Mouse (Mus musculus) heart, postnatal 4 days (tissue): ENCODE measurements around the gene Igll1. TPM values are rescaled to one million over a fixed set of nuclear protein-coding genes. Genes with fewer than 3 reads are reported as not detected.
"Not testable (repeated sequence)": the region's sequence is repeated elsewhere in the genome, so short reads cannot be mapped to it uniquely, and the experiment has no call there.

Source experiments
- DNase-seq: peaks from one replicate; pipeline ENCODE4 v3.0.0; 2021
- total RNA-seq, 2 experiments: library from RNA; stranded (reverse); gene quantifications; 2 replicates each; pipeline ENCODE4 v1.2.3; 2021

Igll1 gene
- total RNA-seq: not detected

DNA sequence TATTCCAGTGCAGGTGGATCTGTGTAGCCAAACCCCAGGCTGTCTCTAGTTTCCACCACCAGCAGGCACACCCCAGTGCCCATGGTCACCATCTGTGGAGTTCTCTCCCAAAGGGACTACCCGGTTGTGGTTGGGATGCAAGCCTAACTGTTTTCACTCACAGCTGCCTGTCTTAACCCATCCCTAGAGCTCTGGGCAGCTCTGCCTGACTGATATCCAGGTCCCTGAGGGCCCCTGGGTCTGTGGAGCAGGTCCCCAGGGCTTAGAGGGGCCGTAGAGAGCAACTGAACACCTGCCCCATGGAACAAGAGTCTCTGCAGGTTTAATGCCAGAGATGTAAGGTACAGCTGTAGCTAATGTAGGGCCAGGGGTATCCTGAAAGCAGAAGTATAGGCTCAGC, at the start of gene Igll1:
Gene Igll1 (minus strand): TSS at position 8 of the 400 bp plus-strand sequence.
- DNase-seq: no peak

- no peak for DNase-seq
Measured at GRCm38 (mm10) chr16:16913440-16913839, 49.7 kb upstream of the Igll1 start.

DNA sequence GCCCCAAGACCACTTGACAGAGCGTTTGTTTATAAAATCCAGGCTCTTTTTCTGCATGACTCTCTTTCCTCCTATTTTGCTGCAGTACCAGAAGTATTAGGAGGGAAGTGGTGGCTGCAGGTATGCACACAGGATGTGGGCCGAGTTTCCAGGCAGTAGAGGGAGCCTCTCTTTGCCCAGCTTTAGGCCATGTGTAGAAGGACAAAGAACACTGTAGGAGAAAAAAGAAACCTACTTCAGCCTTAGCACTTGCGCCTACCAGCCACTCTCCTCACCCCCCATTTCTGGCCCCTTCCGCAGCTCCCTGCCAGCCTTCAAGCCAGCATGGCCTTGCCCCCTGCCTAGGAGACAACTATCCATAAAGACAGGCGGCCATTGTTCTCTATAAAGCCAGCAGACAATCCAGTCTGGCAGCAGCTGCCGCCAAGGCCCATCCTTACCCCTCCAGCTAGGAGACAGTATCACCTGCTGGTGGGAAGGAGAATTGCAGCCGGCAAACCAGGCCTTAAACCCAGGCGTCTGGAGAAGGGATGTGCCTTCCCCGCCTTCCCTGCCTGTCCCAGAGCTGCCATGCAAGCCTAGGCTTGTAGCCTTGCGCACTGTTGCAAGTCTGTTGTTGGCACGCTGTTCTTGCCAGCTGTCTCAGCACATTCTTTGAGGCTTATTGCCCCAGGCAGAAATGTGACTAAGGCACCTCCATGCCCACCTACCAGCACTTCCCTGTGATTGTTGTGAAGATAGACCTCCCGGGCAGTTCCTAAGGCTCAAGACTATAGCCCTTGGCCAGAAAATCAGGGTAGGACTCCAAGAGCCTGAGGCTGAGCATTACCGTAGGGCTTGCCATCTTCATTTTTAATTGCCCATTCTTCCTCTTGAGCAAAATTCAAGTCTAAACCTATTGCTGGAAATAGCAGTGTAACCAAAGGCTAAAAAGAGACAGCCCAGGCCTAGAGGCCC, 48.1 kb upstream of the Igll1 start:
- DNase-seq: peak; percentile 87

DNA sequence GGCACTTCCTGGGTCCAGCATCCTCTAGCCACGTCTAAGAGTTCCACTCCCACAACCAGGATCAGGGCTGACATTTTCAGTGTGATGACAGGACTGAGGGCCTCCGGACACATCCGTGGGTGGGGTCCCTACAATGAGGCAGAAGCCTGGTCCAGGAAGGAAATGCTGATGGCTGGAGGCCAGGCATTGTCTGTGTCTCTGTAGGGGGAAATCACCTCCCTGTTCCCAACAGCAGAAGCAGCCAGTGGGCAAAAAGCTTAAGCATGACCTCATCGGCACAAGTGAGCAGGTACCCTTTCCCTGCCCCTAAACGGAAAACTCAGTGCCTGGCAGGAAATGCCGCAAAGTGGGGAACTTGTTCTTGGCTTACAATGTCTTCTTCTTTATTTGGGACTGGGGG, 44.0 kb upstream of the Igll1 start:
- peak; percentile 86 for DNase-seq

- no peak for DNase-seq
Measured at GRCm38 (mm10) chr16:16903188-16903587, 39.4 kb upstream of the Igll1 start.

GRCm38 (mm10) chr16:16902329-16902728, 38.5 kb upstream of the Igll1 start:
- no peak for DNase-seq

- no peak for DNase-seq
Measured at GRCm38 (mm10) chr16:16897056-16897584, 33.3 kb upstream of the Igll1 start.

DNA sequence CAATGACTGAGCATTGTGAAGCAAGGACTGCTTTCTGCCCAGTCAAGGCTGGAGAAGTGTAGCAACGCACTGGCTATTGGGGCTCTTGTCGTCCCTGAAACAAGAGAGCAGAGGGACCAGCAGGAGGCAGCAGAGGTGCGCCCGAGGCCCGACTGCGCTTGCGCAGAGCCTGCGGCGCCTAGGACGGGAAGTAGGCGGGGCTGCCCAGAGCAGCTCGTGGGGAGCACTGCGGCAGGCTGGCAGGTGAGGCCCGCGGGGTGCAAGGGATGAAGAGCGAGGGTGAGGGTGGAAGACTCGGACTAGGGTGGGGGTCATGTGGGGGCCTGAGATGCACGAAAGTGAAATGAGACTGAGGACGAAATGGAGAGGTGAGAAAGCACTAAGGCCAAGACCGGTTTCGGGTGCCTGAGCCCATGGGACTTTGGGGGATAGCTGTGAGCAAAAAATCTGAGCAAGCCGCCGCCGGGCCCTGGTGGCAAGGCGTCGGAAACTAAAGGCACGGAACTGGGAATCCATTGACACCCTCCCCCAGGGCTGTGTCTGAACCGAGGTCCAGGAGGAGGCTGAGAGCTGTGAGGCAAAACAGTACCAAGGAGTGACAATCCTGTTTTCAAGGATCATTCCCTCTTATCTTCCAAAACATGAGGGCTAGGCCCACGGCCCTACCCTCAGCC, 32.7 kb upstream of the Igll1 start, which contains the start of gene Ppm1f:
Gene Ppm1f (plus strand): TSS at position 88 of the 674 bp plus-strand sequence.
- DNase-seq: peak; percentile 98

DNA sequence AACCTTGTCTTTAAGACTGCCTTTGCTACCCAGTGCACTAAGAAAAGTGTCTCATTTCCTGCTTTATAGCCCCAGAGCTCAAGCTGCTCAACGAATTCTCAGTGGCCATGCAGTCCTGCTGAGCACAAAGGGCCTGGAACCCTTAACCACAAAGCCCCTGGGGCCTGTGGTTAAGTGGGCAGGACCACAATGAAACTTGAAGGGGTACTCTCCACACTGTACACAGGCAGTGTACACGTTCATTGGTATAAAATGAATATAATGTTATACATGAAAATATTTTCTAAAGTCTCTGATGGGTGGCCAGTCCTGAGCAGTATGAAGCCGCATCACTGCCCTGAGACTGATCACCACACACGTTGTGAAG, 32.2 kb upstream of the Igll1 start:
- DNase-seq: no peak

DNA sequence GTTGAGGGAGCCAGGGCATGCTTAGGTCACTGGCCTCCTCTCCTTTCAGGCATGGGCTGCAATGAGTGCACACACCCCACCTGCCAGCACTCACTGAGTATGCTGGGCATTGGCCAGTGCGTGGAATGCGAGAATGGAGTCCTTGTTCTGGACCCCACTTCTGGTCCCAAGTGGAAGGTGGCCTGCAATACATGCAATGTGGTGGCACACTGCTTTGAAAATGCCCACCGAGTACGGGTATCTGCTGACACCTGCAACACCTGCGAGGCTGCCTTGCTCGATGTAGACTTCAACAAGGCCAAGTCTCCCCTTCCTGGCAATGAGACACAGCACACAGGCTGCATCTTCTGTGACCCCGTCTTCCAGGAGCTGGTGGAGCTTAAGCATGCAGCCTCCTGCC, 28.6 kb upstream of the Igll1 start:
- DNase-seq: no peak

DNA sequence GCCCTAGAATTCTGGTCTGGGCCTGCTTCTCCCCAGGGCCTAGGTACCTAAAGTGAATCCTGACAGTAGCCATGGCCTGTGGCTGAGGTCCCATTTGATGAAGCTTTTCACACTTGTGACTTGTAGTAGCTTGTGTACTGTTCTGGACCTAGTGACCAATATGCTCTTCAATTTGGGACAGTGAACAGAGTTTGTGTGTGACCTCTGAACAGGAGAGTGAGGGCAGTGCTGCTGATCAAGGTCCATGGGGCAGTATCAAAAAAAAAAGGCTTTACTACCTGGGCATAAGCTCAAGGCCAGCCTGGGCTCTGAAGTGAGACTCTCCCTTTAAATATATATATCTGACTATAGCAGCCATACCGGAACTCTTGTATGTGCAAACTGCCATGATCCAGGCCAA, 24.6 kb upstream of the Igll1 start:
- DNase-seq: no peak

DNA sequence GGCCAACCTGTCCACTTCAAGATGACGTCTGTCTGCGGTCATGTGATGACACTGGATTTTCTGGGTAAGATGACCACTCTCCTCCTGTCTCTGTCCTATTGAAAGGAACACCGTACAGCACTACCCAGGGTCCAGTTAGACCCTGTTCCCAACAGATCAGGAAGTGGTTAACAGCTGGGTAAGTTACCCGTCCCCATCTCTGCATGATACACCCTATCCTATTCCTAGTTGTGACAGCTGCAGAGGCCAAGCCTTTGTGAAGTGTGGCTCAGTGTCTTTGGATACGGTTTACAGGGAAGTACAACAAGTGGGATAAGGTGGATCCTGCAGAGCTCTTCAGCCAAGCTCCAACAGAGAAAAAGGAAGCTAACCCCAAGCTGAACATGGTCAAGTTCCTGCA, 15.2 kb upstream of the Igll1 start:
- no peak for DNase-seq

GRCm38 (mm10) chr16:16870617-16871331, 7.0 kb upstream of the Igll1 start, which contains the start of the genes Top3b and Vpreb1:
Top3b (plus strand) TSS chr16:16870736.
Vpreb1 (minus strand) TSS chr16:16870843.
- peak; percentile 92 for DNase-seq

DNA sequence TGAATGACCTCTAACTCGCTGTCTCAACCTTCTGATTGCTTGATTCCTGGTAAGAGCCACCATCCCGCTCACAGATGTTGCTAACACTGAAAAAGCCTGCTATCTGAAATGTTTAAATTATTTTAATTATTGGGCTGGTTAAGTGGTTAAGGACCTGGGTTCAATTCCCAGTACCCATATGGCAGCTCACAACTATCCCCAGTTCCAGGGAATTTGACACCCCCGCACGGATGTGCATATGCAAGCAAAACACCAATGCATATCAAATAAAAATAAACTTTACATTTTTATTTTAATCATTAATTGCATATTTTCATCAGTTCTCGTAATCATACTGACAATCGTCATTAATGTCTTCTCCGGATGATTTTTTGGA, 6.4 kb upstream of the Igll1 start:
- no peak for DNase-seq

GRCm38 (mm10) chr16:16865696-16866561, 2.1 kb upstream of the Igll1 start:
- peak; percentile 17 for DNase-seq

GRCm38 (mm10) chr16:16865217-16865616, 1.4 kb upstream of the Igll1 start:
- no peak for DNase-seq

DNA sequence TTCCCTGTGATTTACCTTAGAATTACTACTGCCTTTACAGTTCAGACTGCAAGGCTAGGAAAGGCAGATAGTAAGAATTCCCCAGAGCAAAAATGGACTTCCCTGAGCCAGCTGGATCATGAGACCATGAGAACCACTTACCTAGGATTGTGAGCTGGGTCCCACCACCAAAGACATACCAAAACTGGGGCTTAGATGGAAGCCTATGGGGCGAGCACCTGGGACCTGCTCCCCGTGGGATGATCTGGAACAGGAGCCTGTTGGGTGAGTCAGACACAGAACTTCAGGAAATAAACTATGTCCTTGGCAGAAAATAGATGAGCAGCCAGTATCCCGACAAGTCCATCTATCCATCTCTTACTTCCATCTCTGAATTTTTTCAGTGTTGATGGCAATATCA, 1.5 kb downstream of the Igll1 start:
- DNase-seq: no peak

DNA sequence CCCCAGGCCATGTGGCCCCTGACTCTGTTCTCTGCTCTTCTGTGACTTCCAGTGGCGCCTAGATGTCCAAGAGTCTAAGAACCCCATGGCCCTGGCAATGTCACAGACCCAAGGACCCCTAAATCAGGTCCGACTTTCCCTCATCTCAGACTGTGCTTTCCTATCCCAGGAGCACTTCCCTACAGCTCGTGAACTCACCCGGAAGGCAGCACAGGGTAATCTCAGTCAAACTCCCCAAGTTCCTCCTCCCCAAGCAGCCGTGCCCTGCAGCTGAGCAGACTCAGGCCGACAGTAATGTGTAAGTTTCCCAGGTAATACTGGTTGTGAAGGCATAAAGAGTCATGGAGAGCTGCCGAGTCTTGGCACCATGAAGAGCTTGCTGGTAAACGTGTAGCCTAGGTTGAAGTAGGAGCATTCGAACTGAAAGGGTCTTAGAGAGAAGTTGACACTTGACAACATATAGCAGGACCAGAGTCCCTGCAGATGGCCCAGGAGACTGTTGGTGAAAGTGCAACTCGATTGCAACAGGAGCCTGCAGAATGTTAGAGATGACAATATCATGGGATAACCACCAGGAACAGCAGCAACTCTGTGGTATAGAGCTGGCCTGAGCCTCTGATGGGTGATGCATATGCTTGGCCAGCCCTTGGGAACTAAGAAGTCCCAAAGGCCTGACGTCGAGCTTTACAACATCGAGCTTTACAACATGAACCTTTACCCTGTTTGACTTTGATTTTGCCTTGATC, 6.9 kb downstream of the Igll1 start:
- DNase-seq: no peak

GRCm38 (mm10) chr16:16856054-16856453, 7.7 kb downstream of the Igll1 start:
- DNase-seq: not testable (repeated sequence)

GRCm38 (mm10) chr16:16855541-16855940, 8.2 kb downstream of the Igll1 start:
- no peak for DNase-seq

- DNase-seq: peak; percentile 68
Measured at GRCm38 (mm10) chr16:16854836-16855235, 8.9 kb downstream of the Igll1 start.
